28 mouse cellular contexts compared by ENCODE assay signal in the genomic region with DNA sequence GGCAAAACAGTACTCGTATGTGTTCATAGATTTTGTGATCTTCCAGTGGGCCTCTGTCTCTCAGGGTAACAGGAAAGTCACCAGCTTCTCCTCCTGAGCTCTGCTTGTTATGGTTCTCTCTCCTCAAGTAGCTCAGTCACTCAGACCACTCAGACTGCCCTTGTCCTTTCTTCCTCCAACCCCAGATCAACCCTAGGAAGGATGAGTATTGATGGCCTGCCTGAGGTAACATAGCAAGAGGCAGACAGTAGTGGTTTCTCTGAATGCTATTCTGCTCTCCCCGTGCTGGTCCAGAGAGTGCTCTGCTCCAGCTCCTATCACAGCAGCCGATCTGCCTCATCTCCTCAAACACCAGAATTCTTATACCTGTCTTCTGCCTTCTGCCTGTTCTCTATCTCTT. TPM values are rescaled to one million over a fixed set of nuclear protein-coding genes. Genes with fewer than 3 reads are reported as not detected.
DNase-seq lines count a peak whose midpoint lies in the region; ATAC-seq and TF ChIP-seq lines count a peak whose summit lies in the region.
"Had no signal": no experiment of that assay in that cellular context is flagged by ENCODE, and none has a peak within 500 bp of the region (broad histone marks: within the 10 kb centered on the region; RNA-seq: fewer than 3 reads in every experiment).

No protein-coding gene starts in this region.

- no peaks in the 10 kb centered on the region for H3K27me3 ChIP-seq in kidney, adult 2 months (replicated peaks; ENCODE audit: control insufficient read depth, insufficient read depth, low read length)
- no peaks in the 10 kb centered on the region for H3K27me3 ChIP-seq in kidney, embryonic 14.5 days (ENCODE audit: control insufficient read depth, insufficient read depth, low read length)
- H3K27me3 ChIP-seq in midbrain, embryonic 10.5 days (ENCODE audit: low read depth, poor library complexity, severe bottlenecking) = no peaks in the 10 kb centered on the region
- no peaks in the 10 kb centered on the region for H3K27me3 ChIP-seq in midbrain, embryonic 16.5 days (ENCODE audit: control insufficient read depth, insufficient read depth, low read depth, low read length)
- H3K27me3 ChIP-seq: forebrain, embryonic 13.5 days; heart, embryonic 15.5 days had no signal

- peak overlapping the region; percentile 50; the same call in 1 of the 2 replicates for H3K27ac ChIP-seq in kidney, adult 2 months (ENCODE audit: insufficient read depth, low read depth, low read length)
- H3K27ac ChIP-seq in kidney, embryonic 14.5 days (ENCODE audit: low read depth, low read length) = no peak overlapping the region
- 0 out of 2 replicates have a peak overlapping the region, but pooled peaks have one; percentile 19 for H3K27ac ChIP-seq in midbrain, embryonic 10.5 days (replicated peaks)
- no peak overlapping the region for H3K27ac ChIP-seq in midbrain, embryonic 16.5 days (ENCODE audit: low read length)
- peak overlapping the region; percentile 13; the same call in 1 of the 2 replicates for H3K27ac ChIP-seq in cortical plate, adult 2 months (ENCODE audit: insufficient read depth, low read length)
- H3K27ac ChIP-seq: forebrain, embryonic 10.5 days; forebrain, embryonic 13.5 days; heart, embryonic 15.5 days; hindbrain, embryonic 10.5 days; hindbrain, embryonic 14.5 days; hindbrain, postnatal 0 days had no signal

- H3K9me3 ChIP-seq in kidney, embryonic 14.5 days (ENCODE audit: control insufficient read depth, low read length) = no peaks in the 10 kb centered on the region
- H3K9me3 ChIP-seq in midbrain, embryonic 10.5 days (replicated peaks) = no peaks in the 10 kb centered on the region
- no peaks in the 10 kb centered on the region for H3K9me3 ChIP-seq in midbrain, embryonic 16.5 days (replicated peaks; ENCODE audit: control insufficient read depth, low read length, poor library complexity, severe bottlenecking)
- H3K9me3 ChIP-seq: forebrain, embryonic 10.5 days; forebrain, embryonic 13.5 days; heart, embryonic 15.5 days; hindbrain, embryonic 10.5 days had no signal

- H3K9ac ChIP-seq in kidney, embryonic 14.5 days (ENCODE audit: low read depth, low read length) = no peak overlapping the region
- no peak overlapping the region for H3K9ac ChIP-seq in midbrain, embryonic 16.5 days (ENCODE audit: low read depth, low read length)
- H3K9ac ChIP-seq: forebrain, embryonic 13.5 days; heart, embryonic 15.5 days; hindbrain, embryonic 14.5 days had no signal

- ATAC-seq in kidney, embryonic 14.5 days (ENCODE audit: low FRiP score, low TSS enrichment) = no peak
- ATAC-seq in midbrain, embryonic 16.5 days = no peak
- ATAC-seq: CD4-positive, CD25-positive, alpha-beta regulatory T cell, adult 4 months; forebrain, embryonic 13.5 days; forebrain, embryonic 16.5 days; hindbrain, postnatal 0 days had no signal

- H3K4me1 ChIP-seq in kidney, adult 2 months (ENCODE audit: control insufficient read depth, insufficient read depth, low read length) = peaks cover 4% of the 10 kb centered on the region; the same call in 1 of the 2 replicates
- H3K4me1 ChIP-seq in kidney, embryonic 14.5 days (ENCODE audit: control insufficient read depth, insufficient read depth, low read length) = no peaks in the 10 kb centered on the region
- peaks cover 38% of the 10 kb centered on the region for H3K4me1 ChIP-seq in midbrain, embryonic 10.5 days
- H3K4me1 ChIP-seq in midbrain, embryonic 16.5 days (ENCODE audit: control insufficient read depth, insufficient read depth, low read length) = peaks cover 17% of the 10 kb centered on the region
- H3K4me1 ChIP-seq in cortical plate, adult 2 months (ENCODE audit: control insufficient read depth, insufficient read depth, low read length) = peaks cover 11% of the 10 kb centered on the region

- no peak overlapping the region for H3K4me2 ChIP-seq in kidney, embryonic 14.5 days (replicated peaks; ENCODE audit: low read depth, low read length)
- H3K4me2 ChIP-seq in midbrain, embryonic 16.5 days (ENCODE audit: low read length) = no peak overlapping the region
- H3K4me2 ChIP-seq: forebrain, embryonic 13.5 days; heart, embryonic 11.5 days; heart, embryonic 15.5 days; hindbrain, embryonic 14.5 days had no signal

- no peak overlapping the region for H3K4me3 ChIP-seq in kidney, adult 2 months (ENCODE audit: insufficient read depth, low read depth, low read length)
- no peak overlapping the region for H3K4me3 ChIP-seq in kidney, embryonic 14.5 days (ENCODE audit: low read length)
- H3K4me3 ChIP-seq in midbrain, embryonic 10.5 days = no peak overlapping the region
- H3K4me3 ChIP-seq in midbrain, embryonic 16.5 days (ENCODE audit: low read depth, low read length) = no peak overlapping the region
- no peak overlapping the region for H3K4me3 ChIP-seq in cortical plate, adult 2 months (ENCODE audit: insufficient read depth, low read length)
- H3K4me3 ChIP-seq: forebrain, embryonic 10.5 days; forebrain, embryonic 13.5 days; heart, embryonic 15.5 days; hindbrain, embryonic 10.5 days had no signal

- TF ChIP-seq POLR2A in kidney, adult 2 months (IDR thresholded peaks at IDR 0.05; ENCODE audit: low read depth, low read length) = no peak
- no peak for TF ChIP-seq POLR2A in cortical plate, adult 2 months (IDR thresholded peaks at IDR 0.05; ENCODE audit: extremely low read depth, insufficient read depth, low read length)

- TF ChIP-seq CTCF in kidney, adult 2 months (conservative IDR thresholded peaks at IDR 0.05; ENCODE audit: insufficient read depth, insufficient read length, low read depth, low read length) = no peak
- no peak for TF ChIP-seq CTCF in cortical plate, adult 2 months (IDR thresholded peaks at IDR 0.05; ENCODE audit: extremely low read depth, insufficient read depth, low read length)

- no peak for DNase-seq in kidney, adult 2 months
- DNase-seq in midbrain, embryonic 10.5 days (ENCODE audit: low spot score) = no peak
- no peak for DNase-seq in spleen, postnatal 36 days (ENCODE audit: low spot score in 2 of 2)
- DNase-seq in urinary bladder, postnatal 10 days (ENCODE audit: low spot score) = no peak
- DNase-seq: adrenal gland, adult 2 months; adrenal gland, postnatal 14 days; cerebellum, adult 11 months; cerebellum, adult 2 months; cerebellum, postnatal 10 days; cerebellum, postnatal 36 days; gastrocnemius, postnatal 10 days; gastrocnemius, postnatal 36 days; heart, postnatal 10 days; heart, postnatal 36 days had no signal

- WGBS in kidney, adult 2 months = 77% methylated on average over 3 of the region's 3 CpGs
- WGBS in kidney, embryonic 14.5 days = 71% methylated on average over 3 of the region's 3 CpGs
- WGBS in midbrain, embryonic 10.5 days = 76% methylated on average over 3 of the region's 3 CpGs
- 75% methylated on average over 3 of the region's 3 CpGs for WGBS in midbrain, embryonic 16.5 days

- no peaks in the 10 kb centered on the region for H3K36me3 ChIP-seq in kidney, adult 2 months (ENCODE audit: control insufficient read depth, insufficient read depth, low read length)
- H3K36me3 ChIP-seq in kidney, embryonic 14.5 days (ENCODE audit: control insufficient read depth, insufficient read depth, low read length) = no peaks in the 10 kb centered on the region
- no peaks in the 10 kb centered on the region for H3K36me3 ChIP-seq in midbrain, embryonic 10.5 days
- no peaks in the 10 kb centered on the region for H3K36me3 ChIP-seq in midbrain, embryonic 16.5 days (ENCODE audit: control insufficient read depth, insufficient read depth, low read length)
- H3K36me3 ChIP-seq: forebrain, embryonic 10.5 days; heart, embryonic 15.5 days; hindbrain, embryonic 10.5 days had no signal

RNA-seq across cellular contexts. Expression of gene Hepacam, which starts 3.6 kb away (rescaled TPM):
- polyA plus RNA-seq in kidney, adult 2 months (2012; rRNA removed) = 0.03 and 0.09 TPM in 2 replicates
- polyA plus RNA-seq in kidney, embryonic 14.5 days (2014; fragmentation: Nextera tagmentation; extraction: Ambion mirVana) = not detected in 2 replicates
- polyA plus RNA-seq in midbrain, embryonic 10.5 days (2016; fragmentation: Nextera tagmentation; extraction: Ambion mirVana) = 0.04 and 0.05 TPM in 2 replicates
- 14.2 and 28.3 TPM in 2 replicates for polyA plus RNA-seq in midbrain, embryonic 16.5 days (2015; fragmentation: Nextera tagmentation; extraction: Ambion mirVana)
- polyA plus RNA-seq in cortical plate, adult 2 months (2012; rRNA removed) = 91.0 and 95.7 TPM in 2 replicates
- polyA plus RNA-seq: CD4-positive, CD25-positive, alpha-beta regulatory T cell, adult 4 months; embryonic facial prominence, embryonic 11.5 days; forebrain, embryonic 10.5 days; heart, embryonic 11.5 days had no signal

RNA-seq across cellular contexts. Expression of gene Ccdc15, which starts 15.3 kb away (rescaled TPM):
- polyA plus RNA-seq in kidney, adult 2 months (2012; rRNA removed) = 0.64 TPM in 2 replicates
- polyA plus RNA-seq in kidney, embryonic 14.5 days (2014; fragmentation: Nextera tagmentation; extraction: Ambion mirVana) = 5.8 and 8.2 TPM in 2 replicates
- 11.7 and 13.1 TPM in 2 replicates for polyA plus RNA-seq in midbrain, embryonic 10.5 days (2016; fragmentation: Nextera tagmentation; extraction: Ambion mirVana)
- polyA plus RNA-seq in midbrain, embryonic 16.5 days (2015; fragmentation: Nextera tagmentation; extraction: Ambion mirVana) = 7.3 and 9.2 TPM in 2 replicates
- 1.4 and 1.5 TPM in 2 replicates for polyA plus RNA-seq in cortical plate, adult 2 months (2012; rRNA removed)

RNA-seq across cellular contexts. Expression of gene Robo4, which starts 38.1 kb away (rescaled TPM):
- polyA plus RNA-seq in kidney, adult 2 months (2012; rRNA removed) = 25.4 and 27.6 TPM in 2 replicates
- 10.5 and 11.9 TPM in 2 replicates for polyA plus RNA-seq in kidney, embryonic 14.5 days (2014; fragmentation: Nextera tagmentation; extraction: Ambion mirVana)
- 5.6 and 6.0 TPM in 2 replicates for polyA plus RNA-seq in midbrain, embryonic 10.5 days (2016; fragmentation: Nextera tagmentation; extraction: Ambion mirVana)
- polyA plus RNA-seq in midbrain, embryonic 16.5 days (2015; fragmentation: Nextera tagmentation; extraction: Ambion mirVana) = 4.2 and 5.5 TPM in 2 replicates
- 6.4 and 6.9 TPM in 2 replicates for polyA plus RNA-seq in cortical plate, adult 2 months (2012; rRNA removed)
- polyA plus RNA-seq: C2C12; CD4-positive, CD25-positive, alpha-beta regulatory T cell, adult 4 months had no signal

Comparison
In these comparisons a context has a peak if more than half of its experiments do, and no peak if none do; other contexts are left out.
1. H3K27ac ChIP-seq: peak in kidney, adult 2 months (single experiment), midbrain, embryonic 10.5 days (single experiment) and cortical plate, adult 2 months (single experiment); none in kidney, embryonic 14.5 days (single experiment) and midbrain, embryonic 16.5 days (single experiment).
2. RNA of gene Hepacam, which starts 3.6 kb away (polyA plus RNA-seq): 91.0 to 95.7 TPM in cortical plate, adult 2 months and 14.2 to 28.3 TPM in midbrain, embryonic 16.5 days; 0.03 to 0.09 TPM in kidney, adult 2 months, 0.04 to 0.05 TPM in midbrain, embryonic 10.5 days and not detected in kidney, embryonic 14.5 days; every median in the first group is over 10 times any median in the second.